In genomic region chr2:6333570-6333969, GRCm38 (mm10) we compare ENCODE assay signal across 21 mouse cellular contexts. TPM values are rescaled to one million over a fixed set of nuclear protein-coding genes. Genes with fewer than 3 reads are reported as not detected.
DNase-seq lines count a peak whose midpoint lies in the region; ATAC-seq and TF ChIP-seq lines count a peak whose summit lies in the region.
"Had no signal": no experiment of that assay in that cellular context is flagged by ENCODE, and none has a peak within 500 bp of the region (broad histone marks: within the 10 kb centered on the region; RNA-seq: fewer than 3 reads in every experiment).

No protein-coding gene starts in this region.

- no peak for TF ChIP-seq POLR2A in embryonic fibroblast, embryonic 13.5 days (IDR thresholded peaks at IDR 0.05; ENCODE audit: low read depth, low read length)
- TF ChIP-seq POLR2A in myocyte (IDR thresholded peaks at IDR 0.05; ENCODE audit: insufficient read length, low read depth), result no peak

- peaks cover 91% of the 10 kb centered on the region for H3K79me2 ChIP-seq in myocyte (ENCODE audit: control insufficient read depth, insufficient read depth)

- no peaks in the 10 kb centered on the region for H3K9me3 ChIP-seq in lung, postnatal 0 days (ENCODE audit: low read length)
- no peaks in the 10 kb centered on the region for H3K9me3 ChIP-seq in embryonic facial prominence, embryonic 10.5 days
- H3K9me3 ChIP-seq: embryonic facial prominence, embryonic 12.5 days; forebrain, embryonic 12.5 days; heart, embryonic 12.5 days; hindbrain, embryonic 15.5 days had no signal

- no peak for TF ChIP-seq EP300 in lung, postnatal 0 days (IDR thresholded peaks at IDR 0.05)

- H3ac ChIP-seq in myocyte (ENCODE audit: control insufficient read depth, insufficient read length), result no peak overlapping the region

- H3K4me3 ChIP-seq in lung, postnatal 0 days (ENCODE audit: low read depth, low read length), result no peak overlapping the region
- H3K4me3 ChIP-seq in embryonic fibroblast, embryonic 13.5 days (ENCODE audit: insufficient read depth, low read length), result no peak overlapping the region
- no peak overlapping the region for H3K4me3 ChIP-seq in myocyte
- no peak overlapping the region for H3K4me3 ChIP-seq in embryonic facial prominence, embryonic 10.5 days
- H3K4me3 ChIP-seq: embryonic facial prominence, embryonic 12.5 days; forebrain, embryonic 12.5 days; heart, adult 2 months; heart, embryonic 12.5 days; hindbrain, embryonic 15.5 days had no signal

- H3K27ac ChIP-seq in lung, postnatal 0 days (ENCODE audit: low read length), result peak overlapping the region; percentile 2; the same call in 1 of the 2 replicates
- 0 out of 2 replicates have a peak overlapping the region, but pooled peaks have one; percentile 26 for H3K27ac ChIP-seq in embryonic fibroblast, embryonic 13.5 days (ENCODE audit: insufficient read depth, low read length)
- no peak overlapping the region for H3K27ac ChIP-seq in embryonic facial prominence, embryonic 10.5 days (replicated peaks)
- H3K27ac ChIP-seq: embryonic facial prominence, embryonic 12.5 days; forebrain, embryonic 12.5 days; heart, adult 2 months; hindbrain, embryonic 15.5 days had no signal

- H3K4me2 ChIP-seq in lung, postnatal 0 days (replicated peaks; ENCODE audit: low read depth, low read length), result no peak overlapping the region
- H3K4me2 ChIP-seq in myocyte (ENCODE audit: low read depth), result peak overlapping the region; percentile 57
- H3K4me2 ChIP-seq: embryonic facial prominence, embryonic 12.5 days; forebrain, embryonic 12.5 days; heart, embryonic 12.5 days; hindbrain, embryonic 15.5 days had no signal

- DNase-seq in heart, postnatal 10 days, result peak; percentile 15 to 24
- DNase-seq in heart, adult 8-10 months (ENCODE audit: low spot score), result no peak
- peak; percentile 11 for DNase-seq in lung, postnatal 0 days (ENCODE audit: low spot score)
- DNase-seq in lung, postnatal 25 days (ENCODE audit: low spot score), result no peak
- DNase-seq in left cerebral cortex, adult 18-20 months (ENCODE audit: low spot score in 2 of 2), result no peak
- no peak for DNase-seq in embryonic facial prominence, embryonic 10.5 days (ENCODE audit: low spot score)
- DNase-seq: cerebellum, adult 2 months; cerebellum, postnatal 10 days; embryo, embryonic 11 days; forebrain, postnatal 0 days; gastrocnemius, postnatal 14 days; heart, adult 2 months; heart, postnatal 36 days had no signal

- peaks cover 21% of the 10 kb centered on the region for H3K4me1 ChIP-seq in lung, postnatal 0 days (ENCODE audit: insufficient read depth, low read depth, low read length)
- peaks cover 2% of the 10 kb centered on the region; the same call in 1 of the 2 replicates for H3K4me1 ChIP-seq in embryonic fibroblast, embryonic 13.5 days (ENCODE audit: control insufficient read depth, insufficient read depth, low read length)
- H3K4me1 ChIP-seq in embryonic facial prominence, embryonic 10.5 days, result peaks cover 10% of the 10 kb centered on the region
- H3K4me1 ChIP-seq: hindbrain, embryonic 15.5 days had no signal

- H3K27me3 ChIP-seq in lung, postnatal 0 days (replicated peaks; ENCODE audit: insufficient read depth, low read length), result no peaks in the 10 kb centered on the region
- H3K27me3 ChIP-seq in myocyte (ENCODE audit: control insufficient read depth, insufficient read depth, insufficient read length), result no peaks in the 10 kb centered on the region
- no peaks in the 10 kb centered on the region for H3K27me3 ChIP-seq in embryonic facial prominence, embryonic 10.5 days (replicated peaks; ENCODE audit: low read depth, poor library complexity, severe bottlenecking)
- H3K27me3 ChIP-seq: embryonic facial prominence, embryonic 12.5 days; forebrain, embryonic 12.5 days; heart, embryonic 12.5 days; hindbrain, embryonic 15.5 days; Patski had no signal

- intact Hi-C loops in heart, postnatal 10 days (cut with DNase I), result no loop called here

- no peak for TF ChIP-seq CTCF in lung, postnatal 0 days (IDR thresholded peaks at IDR 0.05)
- TF ChIP-seq CTCF in embryonic fibroblast, embryonic 13.5 days (IDR thresholded peaks at IDR 0.05; ENCODE audit: borderline replicate concordance, insufficient read depth, low read length), result no peak

- ATAC-seq in lung, postnatal 0 days, result peak; percentile 9; the same call in 1 of the 2 replicates
- ATAC-seq: activated CD4-positive, CD25-positive, alpha-beta regulatory T cell, adult 4 months; forebrain, postnatal 0 days; Patski had no signal

- H3K9ac ChIP-seq in lung, postnatal 0 days (replicated peaks; ENCODE audit: low read depth), result no peak overlapping the region
- H3K9ac ChIP-seq: embryonic facial prominence, embryonic 12.5 days; forebrain, embryonic 12.5 days; forebrain, postnatal 0 days; heart, embryonic 12.5 days; hindbrain, embryonic 15.5 days had no signal

- 89% methylated on average over 1 of the region's 1 CpGs for WGBS in lung, postnatal 0 days
- WGBS in embryonic facial prominence, embryonic 10.5 days, result 70% methylated on average over 1 of the region's 1 CpGs

- H3K36me3 ChIP-seq in lung, postnatal 0 days (ENCODE audit: insufficient read depth, low read length), result no peaks in the 10 kb centered on the region
- H3K36me3 ChIP-seq in myocyte (ENCODE audit: control insufficient read depth, insufficient read depth), result no peaks in the 10 kb centered on the region
- H3K36me3 ChIP-seq in embryonic facial prominence, embryonic 10.5 days (replicated peaks), result peaks cover 15% of the 10 kb centered on the region
- H3K36me3 ChIP-seq: embryonic facial prominence, embryonic 12.5 days; heart, embryonic 12.5 days; hindbrain, embryonic 15.5 days had no signal

TF ChIP-seq in myocyte, 11 proteins besides CTCF, POLR2A, EP300 and RAD21:
- 0 out of 2 replicates have a peak, but pooled peaks have one; percentile 14 for TF ChIP-seq CEBPB (IDR thresholded peaks at IDR 0.05; ENCODE audit: insufficient read depth, poor library complexity, severe bottlenecking)
- TF ChIP-seq TCF3 (IDR thresholded peaks at IDR 0.05; ENCODE audit: insufficient read length, low read depth), result no peak

RNA-seq across cellular contexts. Expression of gene Usp6nl, which starts 11.1 kb away (rescaled TPM):
- 10 to 100 TPM; 13.6 to 14.6 TPM for total RNA-seq in heart, postnatal 10 days (2021)
- 1 to 10 TPM; 5.1 to 6.8 (median 5.5) TPM for total RNA-seq in heart, adult 8-10 months (2022)
- 9.5 and 11.0 TPM in 2 replicates for polyA plus RNA-seq in lung, postnatal 0 days (2015; fragmentation: Nextera tagmentation; extraction: Ambion mirVana)
- polyA plus RNA-seq in embryonic fibroblast, embryonic 13.5 days (2011; ENCODE audit: insufficient read length, low read depth, missing spikeins), result 12.7 and 13.2 TPM in 2 replicates
- polyA plus RNA-seq in myocyte (2012; fragmentation: generic; extraction: Trizol), result 7.6 TPM
- total RNA-seq in left cerebral cortex, adult 18-20 months (2021), result 10 to 100 TPM; 18.8 to 20.1 TPM
- polyA plus RNA-seq in embryonic facial prominence, embryonic 10.5 days (2016; fragmentation: Nextera tagmentation; extraction: Ambion mirVana), result 9.4 and 11.6 TPM in 2 replicates

Comparison
In these comparisons a context has a peak if more than half of its experiments do, and no peak if none do; other contexts are left out.
1. DNase-seq: peak in heart, postnatal 10 days (2 of 2) and lung, postnatal 0 days (single experiment); none in heart, adult 8-10 months (single experiment), lung, postnatal 25 days (single experiment), left cerebral cortex, adult 18-20 months (0 of 2) and embryonic facial prominence, embryonic 10.5 days (single experiment).